Mouse (Mus musculus) cerebellum, adult 9-10 months (tissue): ENCODE data around the gene Col6a1.

ENCODE experiments used
- DNase-seq: peaks from one replicate; pipeline ENCODE4 v3.0.0; 2022

Gene Col6a1

DNA sequence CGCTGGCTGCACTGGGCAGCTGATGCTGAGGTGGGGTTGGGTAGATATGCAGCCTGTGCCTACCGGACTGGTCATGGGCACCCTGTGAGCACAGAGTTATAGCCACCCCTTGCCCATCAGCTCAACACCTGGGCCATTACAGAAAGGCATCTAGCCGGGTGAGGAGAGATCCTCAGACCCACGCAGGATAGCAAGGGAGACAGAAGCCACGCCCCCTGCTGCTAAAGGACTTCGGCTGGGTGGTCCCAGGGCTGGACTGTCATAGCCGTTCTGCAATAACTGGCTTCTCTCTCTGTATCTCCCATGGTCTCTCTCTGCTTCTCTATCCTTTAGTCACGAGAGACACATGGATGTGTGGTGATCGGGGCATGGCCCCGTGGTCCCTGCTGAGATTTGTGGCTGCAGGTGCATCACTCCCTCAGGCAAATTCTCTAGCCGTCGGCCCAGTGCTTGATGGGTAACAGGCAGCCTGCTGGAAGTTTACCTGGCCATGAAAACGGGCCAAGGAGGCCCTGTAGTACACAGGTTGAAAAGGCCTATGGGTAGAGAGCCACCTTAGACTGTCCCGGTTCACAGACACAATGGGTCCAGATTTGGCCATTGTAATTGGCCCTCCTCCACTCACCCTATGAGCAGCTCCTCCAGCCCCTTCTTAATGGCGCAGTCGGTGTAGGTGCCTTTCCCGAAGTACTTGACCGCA, 3.1 kb downstream of the Col6a1 start:
- DNase-seq, result no peak

DNA sequence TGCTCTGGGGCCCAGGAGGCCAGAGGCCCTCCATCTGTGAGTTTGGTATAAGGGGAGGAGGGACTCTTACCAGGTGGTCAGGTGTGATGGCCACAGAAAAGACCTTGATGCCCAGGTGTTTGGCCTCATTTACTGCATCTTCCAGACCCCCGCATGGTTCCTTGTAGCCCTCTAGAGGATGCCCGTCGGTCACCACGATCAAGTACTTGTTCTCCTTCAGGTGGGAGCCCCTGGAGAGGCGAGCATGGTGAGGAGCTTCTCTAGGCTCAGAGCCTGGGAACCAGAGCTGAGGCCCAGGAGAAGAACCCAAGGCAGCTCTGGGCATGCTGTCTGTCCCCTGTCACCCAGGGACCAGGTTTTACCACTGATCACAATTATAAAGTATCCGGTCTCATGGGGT, 4.2 kb downstream of the Col6a1 start:
- no peak for DNase-seq

GRCm38 (mm10) chr10:76721216-76721615, 4.8 kb downstream of the Col6a1 start:
- DNase-seq, result no peak

DNA sequence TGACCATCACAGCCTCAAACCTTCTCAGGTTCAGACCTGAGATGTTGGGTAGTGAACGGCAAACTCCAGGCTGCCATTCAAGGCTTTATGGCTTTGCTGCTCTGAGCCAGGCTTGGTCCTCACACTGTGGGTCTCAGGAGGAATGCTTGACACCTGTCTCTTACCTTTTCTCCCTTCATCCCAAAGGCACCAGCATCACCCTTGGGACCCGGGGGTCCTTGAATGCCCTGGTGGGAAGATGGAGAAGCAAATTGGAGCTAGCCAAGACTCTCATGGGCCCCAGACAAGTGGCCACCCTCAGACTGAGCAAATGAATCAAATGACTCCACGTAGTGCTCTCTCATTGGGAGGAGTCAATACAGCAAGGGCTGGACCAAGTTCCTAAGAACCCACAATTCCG, 8.3 kb downstream of the Col6a1 start:
- DNase-seq, result no peak

DNA sequence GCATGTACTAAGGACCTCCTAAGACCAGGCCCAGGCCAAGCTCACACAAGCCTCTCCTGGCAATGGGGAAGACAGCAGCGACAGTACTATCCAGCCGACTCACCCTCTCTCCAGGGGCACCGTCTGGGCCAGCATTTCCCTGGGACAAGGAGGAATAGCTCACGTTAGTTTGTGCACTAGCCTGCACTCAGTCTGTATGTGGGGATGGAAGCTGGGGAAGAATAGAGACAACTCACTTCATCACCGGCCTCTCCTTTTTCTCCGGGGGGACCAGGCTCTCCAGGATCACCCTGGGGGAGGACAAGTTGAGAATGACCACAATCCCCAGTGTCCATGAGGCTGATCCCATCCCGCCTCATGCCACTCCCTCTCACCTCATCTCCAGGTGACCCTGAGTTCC, 8.9 kb downstream of the Col6a1 start:
- no peak for DNase-seq

- no peak for DNase-seq
Observed at GRCm38 (mm10) chr10:76714303-76714702, 11.7 kb downstream of the Col6a1 start.

DNA sequence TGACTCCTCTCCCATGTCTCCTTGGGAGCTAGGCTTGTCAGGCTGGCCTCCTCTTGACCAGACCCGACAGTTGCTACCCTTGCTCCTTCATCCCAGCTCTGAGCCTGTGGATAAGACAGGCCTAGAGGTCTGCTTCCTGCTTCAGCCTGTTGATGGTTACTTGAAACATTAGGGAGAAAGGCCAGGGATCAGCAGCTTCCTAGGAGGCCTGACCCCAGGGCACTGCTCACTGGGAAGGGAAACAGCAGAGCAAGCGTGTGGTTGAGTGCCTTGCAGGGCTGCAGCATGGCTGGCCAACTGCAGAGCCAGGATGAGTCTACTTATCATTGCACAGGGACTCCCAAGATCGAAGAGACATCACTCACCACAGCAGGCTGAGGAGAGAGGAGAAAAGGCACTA, 13.5 kb downstream of the Col6a1 start:
- DNase-seq, result no peak

GRCm38 (mm10) chr10:76711331-76711730, 14.6 kb downstream of the Col6a1 start:
- no peak for DNase-seq

DNA sequence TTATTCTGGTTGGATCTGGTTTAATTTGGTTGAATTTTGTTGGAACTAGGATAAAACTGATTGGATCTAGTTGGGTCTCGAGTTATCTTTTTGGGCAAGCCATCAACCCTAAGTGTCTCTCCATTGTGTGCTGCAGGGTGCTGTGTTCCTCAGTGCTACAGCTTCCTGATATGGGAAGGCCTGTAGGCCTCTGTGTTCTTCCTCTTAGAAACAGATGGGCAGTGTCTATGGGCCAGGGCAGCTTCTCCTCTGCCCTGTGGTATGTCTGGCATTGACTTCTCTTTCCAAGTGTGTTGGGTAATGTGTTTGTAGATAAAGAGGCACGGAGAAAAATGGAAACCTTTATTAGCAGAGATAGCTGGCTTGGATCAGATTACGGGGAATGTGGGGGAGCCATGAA, 17.5 kb downstream of the Col6a1 start:
- no peak for DNase-seq

GRCm38 (mm10) chr10:76707584-76707983, 18.4 kb downstream of the Col6a1 start:
- no peak for DNase-seq

DNA sequence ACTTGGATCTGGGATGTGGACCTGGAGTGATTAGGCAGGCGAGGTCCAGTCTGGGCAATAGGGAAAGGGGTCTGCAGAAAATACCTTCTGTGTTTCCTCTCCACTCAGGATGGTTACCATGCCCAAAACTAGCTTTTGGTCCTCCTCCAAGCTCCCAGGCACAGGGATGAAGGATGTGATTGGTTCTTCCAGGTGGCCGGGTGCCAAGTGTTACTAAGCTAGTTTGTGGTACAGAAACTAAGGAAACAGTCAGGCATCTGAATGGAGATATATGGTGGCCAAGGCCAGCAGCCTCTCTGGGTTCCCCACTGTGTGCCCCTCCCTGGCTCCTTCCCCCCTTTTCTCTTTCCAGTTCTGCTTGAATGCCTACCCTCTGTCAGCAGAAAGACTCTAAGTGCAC, 19.0 kb downstream of the Col6a1 start:
- no peak for DNase-seq

DNA sequence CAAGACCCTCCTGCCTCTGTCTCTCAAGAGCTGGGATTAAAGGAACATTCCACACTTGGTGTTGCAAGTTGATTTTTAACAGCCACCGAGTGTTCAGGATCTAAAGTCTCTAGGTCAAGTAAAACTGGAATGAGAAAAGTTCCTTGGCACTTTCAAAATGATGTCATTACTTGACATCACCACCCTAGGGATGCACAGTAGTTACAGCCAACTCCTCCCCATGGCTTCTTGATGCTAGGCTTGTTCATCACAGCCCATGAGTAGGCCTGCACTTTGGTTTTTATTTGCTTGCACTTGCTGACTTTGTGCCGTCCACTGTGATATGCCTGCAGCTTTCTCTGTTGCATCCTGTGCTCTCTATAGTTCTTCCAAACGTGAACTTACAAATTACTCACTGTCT, 21.6 kb downstream of the Col6a1 start:
- DNase-seq, result no peak

GRCm38 (mm10) chr10:76701446-76701845, 24.5 kb downstream of the Col6a1 start:
- no peak for DNase-seq

DNA sequence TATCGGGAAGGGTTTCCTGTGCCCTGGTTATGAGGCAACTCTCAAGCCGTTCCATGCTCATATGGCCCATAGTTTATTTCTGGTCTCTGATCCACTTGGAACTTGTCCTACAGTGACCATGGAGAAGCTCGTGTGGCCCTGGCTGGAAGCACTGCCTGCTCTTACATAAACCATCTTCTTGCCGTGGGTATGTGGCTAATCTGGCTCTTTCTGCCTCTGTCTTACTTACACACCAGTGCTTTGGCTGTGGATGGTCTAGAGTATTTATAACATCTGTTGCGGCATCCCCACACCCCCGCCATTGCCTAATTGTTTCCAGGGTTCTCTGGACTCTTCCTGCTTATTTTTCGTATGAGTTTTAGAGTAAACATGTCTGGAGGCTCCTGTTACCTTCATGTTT, 26.2 kb downstream of the Col6a1 start:
- no peak for DNase-seq

DNA sequence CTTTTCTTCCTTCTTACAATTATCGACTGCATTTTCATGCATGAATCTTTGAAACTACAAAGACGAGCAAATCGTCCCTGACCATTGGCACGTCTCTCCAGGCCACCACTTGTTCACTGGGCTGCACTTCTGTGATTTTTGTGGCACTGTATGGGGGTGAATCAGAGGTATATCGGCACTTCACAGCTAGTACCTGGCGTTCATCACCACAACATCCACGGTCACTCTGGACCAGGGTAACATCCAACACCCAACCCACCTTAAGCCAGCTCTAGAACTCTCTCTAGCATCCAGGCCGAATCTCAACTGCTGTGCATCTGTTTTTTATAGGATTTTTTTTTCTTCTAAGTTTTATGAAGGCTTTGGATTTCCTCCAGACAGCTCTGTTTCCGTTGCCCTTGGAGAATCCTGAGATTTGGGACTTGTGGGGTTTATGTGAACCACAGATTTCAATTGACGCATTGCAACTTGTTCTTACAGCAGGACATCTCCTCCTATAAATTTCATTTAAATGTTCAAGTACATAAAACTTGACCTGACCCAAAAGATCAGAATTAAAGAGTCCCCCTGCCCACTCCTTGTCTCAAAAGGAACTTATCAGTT, 30.6 kb downstream of the Col6a1 start:
- no peak for DNase-seq

GRCm38 (mm10) chr10:76694765-76695164, 31.2 kb downstream of the Col6a1 start:
- no peak for DNase-seq

- no peak for DNase-seq
Observed at GRCm38 (mm10) chr10:76693446-76693845, 32.5 kb downstream of the Col6a1 start.

DNA sequence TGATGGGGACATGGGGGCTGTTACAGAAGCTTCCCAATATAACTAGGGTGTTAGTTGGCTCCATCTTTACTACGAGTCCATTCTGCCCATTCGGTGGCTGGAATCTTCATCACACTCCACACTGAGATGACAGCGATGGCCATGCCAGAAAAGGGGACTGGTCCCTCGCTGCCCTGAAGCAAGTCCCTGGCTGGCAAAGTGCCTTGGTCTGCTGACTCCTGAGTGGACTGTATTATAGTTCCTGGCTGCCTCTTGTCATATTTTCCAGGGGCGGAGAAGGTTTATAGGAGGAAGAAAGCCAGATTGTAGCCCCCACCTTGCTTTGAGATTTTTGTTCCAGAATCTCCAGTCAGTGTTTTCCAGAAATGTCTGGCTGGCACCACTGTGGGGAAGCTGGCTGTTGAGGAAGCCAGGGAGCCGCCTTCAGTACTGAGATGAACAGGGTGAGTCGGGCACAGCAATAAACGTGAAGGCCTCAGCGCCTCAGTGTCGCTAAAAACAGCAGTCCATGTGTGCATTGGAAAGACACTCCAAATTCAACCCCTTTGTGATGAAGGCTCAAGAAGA, 40.4 kb downstream of the Col6a1 start:
- no peak for DNase-seq

DNA sequence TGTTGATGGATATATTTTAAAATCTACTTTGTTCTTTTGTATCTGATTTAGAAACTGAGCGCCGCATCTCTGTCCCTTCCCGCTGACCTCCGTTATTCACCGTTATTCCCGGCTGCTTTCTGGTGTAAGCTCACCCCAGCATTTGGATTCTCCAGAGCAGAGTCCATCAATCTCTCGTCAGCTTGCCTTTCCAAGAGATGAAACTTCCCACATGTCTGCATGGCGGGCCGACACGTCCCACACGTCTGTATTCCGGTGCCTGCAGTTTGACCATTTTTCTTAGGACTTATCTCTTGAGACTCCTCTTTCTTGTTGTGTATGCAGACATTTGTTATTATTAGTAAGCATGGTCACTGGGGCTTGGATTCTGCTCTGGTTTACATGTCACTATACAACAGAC, 42.0 kb downstream of the Col6a1 start:
- no peak for DNase-seq

GRCm38 (mm10) chr10:76683461-76683860, 42.5 kb downstream of the Col6a1 start:
- no peak for DNase-seq

DNA sequence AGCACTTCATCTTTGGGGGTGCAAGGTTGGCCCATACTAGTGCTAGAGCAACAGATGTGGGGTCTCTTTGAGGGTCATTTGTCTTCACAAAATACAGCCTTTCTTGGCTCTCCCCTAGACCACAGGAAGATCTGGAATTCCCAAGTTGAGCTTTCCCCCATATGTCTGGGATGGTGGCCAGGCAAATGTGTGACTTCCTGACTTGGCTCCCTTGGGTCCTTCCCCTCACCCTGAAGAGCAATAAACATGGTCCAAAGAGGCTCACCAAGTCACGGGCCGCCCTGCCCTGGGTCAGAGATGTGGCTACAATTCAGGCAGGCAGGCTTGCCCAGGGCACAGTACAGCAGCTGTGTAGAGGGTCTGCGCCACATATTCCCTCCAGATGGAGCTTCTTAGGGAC, 44.1 kb downstream of the Col6a1 start:
- DNase-seq, result no peak

GRCm38 (mm10) chr10:76680758-76681650, 45.0 kb downstream of the Col6a1 start:
- DNase-seq, result no peak

DNA sequence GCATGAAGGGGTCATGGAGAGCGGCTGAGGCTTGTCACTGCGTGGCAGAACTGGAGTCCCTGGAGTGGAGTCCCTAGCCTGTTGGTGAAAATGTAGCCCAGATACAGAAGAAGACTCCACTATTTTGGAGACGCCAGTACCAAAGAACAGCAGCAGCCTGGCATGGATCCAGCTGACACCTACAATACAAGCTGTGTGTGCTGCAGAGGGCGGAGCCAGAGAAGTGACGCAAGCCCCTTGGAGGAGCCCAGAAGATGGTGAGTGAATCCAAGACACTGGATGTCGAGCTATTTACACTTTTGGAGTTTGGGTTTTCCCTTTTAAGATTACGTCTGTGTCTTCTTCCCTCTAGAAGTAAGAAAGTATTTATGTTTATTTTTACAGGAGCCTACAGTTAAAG, 47.8 kb downstream of the Col6a1 start:
- DNase-seq, result no peak

DNA sequence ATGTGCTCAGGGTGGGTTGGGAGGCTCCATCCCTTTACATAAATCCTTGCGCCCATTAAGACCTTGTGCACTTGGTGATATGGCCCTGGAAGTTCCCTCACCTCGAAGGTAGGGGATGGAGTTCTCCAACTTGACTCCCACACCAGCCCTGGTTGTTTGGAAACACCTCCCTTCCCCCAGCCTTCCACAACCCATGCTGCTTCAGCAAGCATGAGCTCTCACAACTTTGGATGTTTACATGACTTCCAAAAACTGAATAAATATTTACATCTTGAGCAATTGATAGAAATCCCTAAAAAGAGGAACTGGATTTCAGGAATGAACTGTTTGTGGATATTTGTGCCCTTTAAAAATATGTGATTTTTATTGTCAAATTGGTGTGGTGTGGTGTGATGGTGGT, 50.7 kb downstream of the Col6a1 start:
- no peak for DNase-seq
